In genomic region chr1:63668852-63669160, GRCm38 (mm10) we compare ENCODE assay signal across 8 mouse cellular contexts. TPM values are rescaled to one million over a fixed set of nuclear protein-coding genes. Genes with fewer than 3 reads are reported as not detected.
DNase-seq lines count a peak whose midpoint lies in the region; ATAC-seq lines count a peak whose summit lies in the region.

No protein-coding gene starts in this region.

- peak; percentile 44 for DNase-seq in A20 (ENCODE audit: low read depth, low spot score)
- DNase-seq in brain, adult 2 months (ENCODE audit: low read depth, low spot score): peak; percentile 89
- no peak for DNase-seq in urinary bladder, postnatal 25 days (ENCODE audit: low spot score)
- no peak for DNase-seq in gastrocnemius, postnatal 4 days (ENCODE audit: low spot score in 2 of 2)

- H3K9me3 ChIP-seq in heart, embryonic 12.5 days (replicated peaks): no peaks in the 10 kb centered on the region
- no peaks in the 10 kb centered on the region for H3K9me3 ChIP-seq in heart, embryonic 11.5 days (replicated peaks; ENCODE audit: control insufficient read depth, low read length)
- no peaks in the 10 kb centered on the region for H3K9me3 ChIP-seq in heart, embryonic 16.5 days (replicated peaks; ENCODE audit: control insufficient read depth, low read length)

- no peak overlapping the region for H3K4me3 ChIP-seq in heart, embryonic 12.5 days
- no peak overlapping the region for H3K4me3 ChIP-seq in heart, embryonic 11.5 days (ENCODE audit: low read depth, low read length)
- peak overlapping the region; percentile 12; the same call in 1 of the 2 replicates for H3K4me3 ChIP-seq in heart, embryonic 16.5 days (ENCODE audit: low read length)

- H3K27ac ChIP-seq in heart, embryonic 12.5 days (ENCODE audit: poor library complexity, severe bottlenecking): no peak overlapping the region
- H3K27ac ChIP-seq in heart, embryonic 11.5 days (ENCODE audit: low read depth, low read length): no peak overlapping the region
- H3K27ac ChIP-seq in heart, embryonic 16.5 days (ENCODE audit: low read length): no peak overlapping the region

- 3% methylated on average over 3 of the region's 3 CpGs for WGBS in heart, embryonic 12.5 days
- 13% methylated on average over 3 of the region's 3 CpGs for WGBS in heart, embryonic 11.5 days (ENCODE audit: insufficient replicate concordance)
- WGBS in heart, embryonic 16.5 days: 8% methylated on average over 3 of the region's 3 CpGs

- H3K27me3 ChIP-seq in heart, embryonic 12.5 days (replicated peaks): peaks cover 16% of the 10 kb centered on the region; the same call in 1 of the 2 replicates
- H3K27me3 ChIP-seq in heart, embryonic 11.5 days (ENCODE audit: control insufficient read depth, insufficient read depth, low read length): peaks cover 4% of the 10 kb centered on the region; the same call in 1 of the 2 replicates
- H3K27me3 ChIP-seq in heart, embryonic 16.5 days (ENCODE audit: control insufficient read depth, insufficient read depth, low read length): no peaks in the 10 kb centered on the region; the same call in none of the 2 replicates

- no peak overlapping the region for H3K9ac ChIP-seq in heart, embryonic 12.5 days
- H3K9ac ChIP-seq in heart, embryonic 11.5 days (ENCODE audit: low read depth, low read length): no peak overlapping the region
- H3K9ac ChIP-seq in heart, embryonic 16.5 days (ENCODE audit: low read length): no peak overlapping the region

- H3K4me2 ChIP-seq in heart, embryonic 12.5 days: peak overlapping the region; percentile 39
- no peak overlapping the region for H3K4me2 ChIP-seq in heart, embryonic 11.5 days
- peak overlapping the region; percentile 43 for H3K4me2 ChIP-seq in heart, embryonic 16.5 days (ENCODE audit: low read depth, low read length)

- no peaks in the 10 kb centered on the region; the same call in 1 of the 2 replicates for H3K4me1 ChIP-seq in heart, embryonic 12.5 days (replicated peaks)
- no peaks in the 10 kb centered on the region for H3K4me1 ChIP-seq in heart, embryonic 11.5 days (ENCODE audit: control insufficient read depth, insufficient read depth, low read length)
- H3K4me1 ChIP-seq in heart, embryonic 16.5 days (ENCODE audit: control insufficient read depth, insufficient read depth, low read length): no peaks in the 10 kb centered on the region

- no peak for ATAC-seq in heart, embryonic 12.5 days (ENCODE audit: insufficient number of reproducible peaks, low FRiP score)
- no peak for ATAC-seq in heart, embryonic 11.5 days (replicated peaks; ENCODE audit: insufficient number of reproducible peaks, low FRiP score, low TSS enrichment)
- no peak for ATAC-seq in heart, embryonic 16.5 days (replicated peaks; ENCODE audit: extremely low read depth, insufficient read depth, low FRiP score)
- peak; percentile 68 for ATAC-seq in megakaryocyte-erythroid progenitor cell, adult 5-6 weeks (replicated peaks; ENCODE audit: low FRiP score, low TSS enrichment, poor library complexity, severe bottlenecking)

- no peaks in the 10 kb centered on the region for H3K36me3 ChIP-seq in heart, embryonic 12.5 days
- no peaks in the 10 kb centered on the region for H3K36me3 ChIP-seq in heart, embryonic 11.5 days (ENCODE audit: control insufficient read depth, insufficient read depth, low read length)
- no peaks in the 10 kb centered on the region for H3K36me3 ChIP-seq in heart, embryonic 16.5 days (ENCODE audit: control insufficient read depth, insufficient read depth)

RNA-seq across cellular contexts. Expression of gene Dytn, which starts 17.9 kb away (rescaled TPM):
- polyA plus RNA-seq in heart, embryonic 12.5 days (2016; fragmentation: Nextera tagmentation; extraction: Ambion mirVana): not detected in 2 replicates
- polyA plus RNA-seq in heart, embryonic 11.5 days (2014; fragmentation: Nextera tagmentation; extraction: Ambion mirVana): not detected in 2 replicates
- not detected in 2 replicates for polyA plus RNA-seq in heart, embryonic 16.5 days (2015; fragmentation: Nextera tagmentation; extraction: Ambion mirVana)
- total RNA-seq in megakaryocyte-erythroid progenitor cell, adult 5-6 weeks (2014; fragmentation: Nextera tagmentation): not detected in 2 replicates
- not detected in 2 replicates for total RNA-seq in megakaryocyte-erythroid progenitor cell, adult 5-6 weeks (2017)
- total RNA-seq in gastrocnemius, postnatal 4 days (2021): not detected

RNA-seq across cellular contexts. Expression of gene Gm39653, which starts 53.0 kb away (rescaled TPM):
- polyA plus RNA-seq in heart, embryonic 12.5 days (2016; fragmentation: Nextera tagmentation; extraction: Ambion mirVana): not detected in 2 replicates
- not detected in 2 replicates for polyA plus RNA-seq in heart, embryonic 11.5 days (2014; fragmentation: Nextera tagmentation; extraction: Ambion mirVana)
- polyA plus RNA-seq in heart, embryonic 16.5 days (2015; fragmentation: Nextera tagmentation; extraction: Ambion mirVana): not detected in 2 replicates
- not detected in 2 replicates for total RNA-seq in megakaryocyte-erythroid progenitor cell, adult 5-6 weeks (2014; fragmentation: Nextera tagmentation)
- total RNA-seq in megakaryocyte-erythroid progenitor cell, adult 5-6 weeks (2017): not detected in 2 replicates
- not detected for total RNA-seq in gastrocnemius, postnatal 4 days (2021)

Comparison
In these comparisons a context has a peak if more than half of its experiments do, and no peak if none do; other contexts are left out.
1. DNase-seq: peak in A20 (single experiment) and brain, adult 2 months (single experiment); none in urinary bladder, postnatal 25 days (single experiment) and gastrocnemius, postnatal 4 days (0 of 2).